Mouse (Mus musculus) heart, adult 8-10 months (tissue): ENCODE measurements around the gene Dchs1. TPM values are rescaled to one million over a fixed set of nuclear protein-coding genes. Genes with fewer than 3 reads are reported as not detected.

Experiments
- total RNA-seq, 4 experiments: library from RNA; stranded (reverse); gene quantifications; 2 replicates each; pipeline ENCODE4 v1.2.4; 2022

Dchs1 gene
- total RNA-seq, 4 experiments from 2014 or later = 4.3 to 8.7 (median 7.3) TPM

Other genes starting within 250 kb of the Dchs1 start
- 100 to 1,000 TPM; 168 to 182 (median 178) TPM for gene Smpd1, start 233.3 kb downstream of the Dchs1 start, total RNA-seq
- gene Apbb1, start 206.0 kb downstream of the Dchs1 start, total RNA-seq = 100 to 1,000 TPM; 118 to 143 (median 136) TPM
- under 1 TPM in 1 of 4 experiments, not detected in 3; 0.28 TPM for gene Hpx, start 187.5 kb downstream of the Dchs1 start, total RNA-seq
- 10 to 100 TPM; 21.2 to 26.8 (median 23.5) TPM for gene Trim3, start 154.1 kb downstream of the Dchs1 start, total RNA-seq
- 10 to 100 TPM; 75.1 to 86.0 (median 79.7) TPM for gene Timm10b, start 147.6 kb downstream of the Dchs1 start, total RNA-seq
- 10 to 100 TPM; 11.5 to 14.1 (median 13.0) TPM for gene Arfip2, start 147.2 kb downstream of the Dchs1 start, total RNA-seq
- gene Gm45799, start 147.1 kb downstream of the Dchs1 start, total RNA-seq = 1 to 10 TPM; 1.1 to 6.9 (median 1.8) TPM
- under 1 TPM; 0.20 to 0.73 (median 0.61) TPM for gene Dnhd1, start 136.8 kb downstream of the Dchs1 start, total RNA-seq
- 10 to 100 TPM; 74.6 to 86.7 (median 79.5) TPM for gene Ilk, start 51.1 kb downstream of the Dchs1 start, total RNA-seq
- 10 to 100 TPM in 3 of 4 experiments, 1 to 10 TPM in 1; 8.8 to 10.4 (median 10.2) TPM for gene Rrp8, start 50.3 kb downstream of the Dchs1 start, total RNA-seq
- gene Taf10, start 43.3 kb downstream of the Dchs1 start, total RNA-seq = 100 to 1,000 TPM; 102 to 119 (median 112) TPM
- 10 to 100 TPM; 39.0 to 57.8 (median 45.5) TPM for gene Tpp1, start 35.4 kb downstream of the Dchs1 start, total RNA-seq
- 100 to 1,000 TPM; 123 to 132 (median 127) TPM for gene Mrpl17, start 23.4 kb upstream of the Dchs1 start, total RNA-seq
- gene Gm4070, start 166.3 kb upstream of the Dchs1 start, total RNA-seq = 10 to 100 TPM in 2 of 4 experiments, 1 to 10 TPM in 2; 9.0 to 17.0 (median 12.1) TPM